Mouse (Mus musculus) embryo, embryonic 11 days (tissue): ENCODE data around the gene Unc45b.
"Not testable (repeated sequence)": the region's sequence is repeated elsewhere in the genome, so short reads cannot be mapped to it uniquely, and the experiment has no call there.

Experiments used
- DNase-seq: peaks from one replicate; pipeline ENCODE4 v3.0.0-alpha.2; 2015

The Unc45b gene

DNA sequence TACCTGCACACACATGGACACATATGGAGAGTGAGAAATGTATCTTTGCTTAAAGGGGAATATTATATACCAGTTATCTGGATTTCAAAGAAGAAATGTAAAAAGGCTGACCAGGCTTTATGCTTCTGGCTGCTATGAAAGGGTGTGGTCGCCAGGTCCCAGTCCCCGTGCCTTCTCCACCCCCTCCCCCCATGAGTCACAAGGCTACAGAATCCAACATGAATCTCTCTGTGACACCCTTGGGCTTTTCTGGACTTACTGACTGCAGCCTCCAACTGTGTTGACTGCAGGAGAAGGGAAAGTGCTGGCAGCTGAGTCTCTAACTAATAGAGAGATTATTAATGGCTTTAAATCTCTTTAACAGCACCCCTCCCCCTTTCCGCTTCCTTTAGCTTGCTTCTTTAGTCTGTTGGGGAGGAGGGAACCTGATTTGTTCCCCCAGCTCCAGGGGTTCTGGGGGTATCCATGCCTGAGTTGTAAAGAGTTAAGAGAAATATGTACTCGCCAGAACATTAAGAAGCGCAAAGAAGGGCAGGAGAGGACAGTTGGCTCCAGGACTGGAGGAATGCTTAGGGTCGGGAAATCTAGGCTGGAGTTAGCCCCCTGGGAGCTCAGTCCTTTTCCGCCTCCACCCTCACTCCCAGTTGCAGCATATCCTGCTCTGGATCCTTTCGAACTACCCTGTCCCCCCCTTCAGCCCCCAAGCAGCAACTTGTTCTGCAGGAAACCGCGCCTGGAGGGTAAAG, 40.6 kb downstream of the Unc45b start, which contains the start of gene Slfn5:
Gene Slfn5 (plus strand): TSS at position 614 of the 746 bp plus-strand sequence.
- DNase-seq: no peak

DNA sequence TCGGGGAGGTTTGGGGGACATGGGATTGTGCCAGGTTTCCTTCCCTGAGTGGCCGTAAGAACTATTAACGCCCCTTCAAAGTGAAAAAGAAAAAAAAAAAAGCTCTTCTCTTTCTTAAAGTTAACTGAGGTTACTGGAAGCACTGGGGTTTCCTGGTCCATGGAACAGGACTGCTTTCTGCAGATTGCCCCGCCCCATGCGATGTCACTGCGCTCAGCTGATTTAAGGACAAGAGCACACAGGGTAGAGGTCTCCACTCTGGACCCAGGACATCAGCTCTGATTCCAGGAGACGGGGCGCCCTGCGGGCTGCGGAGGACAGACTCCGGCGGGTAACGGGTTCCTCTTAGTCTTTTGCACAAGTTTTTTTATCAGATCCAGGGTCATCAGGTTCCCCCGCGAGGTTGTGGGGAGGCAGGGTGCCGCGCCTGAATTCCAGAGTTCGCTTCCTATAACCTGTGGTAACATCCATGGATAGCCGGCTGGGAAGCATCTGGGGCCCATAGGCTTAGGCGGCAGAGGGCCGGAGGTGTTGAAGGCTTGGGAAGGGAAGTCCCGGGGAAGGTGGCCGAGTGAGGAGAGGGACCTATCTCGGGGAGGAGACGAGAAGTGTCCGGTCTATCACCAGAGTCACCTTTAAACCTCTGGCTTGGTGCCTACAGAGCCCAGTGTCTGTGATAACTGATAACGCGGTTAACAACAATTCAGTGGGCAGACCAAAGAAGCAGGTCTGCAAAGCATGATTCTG, 41.7 kb downstream of the Unc45b start:
- no peak for DNase-seq

DNA sequence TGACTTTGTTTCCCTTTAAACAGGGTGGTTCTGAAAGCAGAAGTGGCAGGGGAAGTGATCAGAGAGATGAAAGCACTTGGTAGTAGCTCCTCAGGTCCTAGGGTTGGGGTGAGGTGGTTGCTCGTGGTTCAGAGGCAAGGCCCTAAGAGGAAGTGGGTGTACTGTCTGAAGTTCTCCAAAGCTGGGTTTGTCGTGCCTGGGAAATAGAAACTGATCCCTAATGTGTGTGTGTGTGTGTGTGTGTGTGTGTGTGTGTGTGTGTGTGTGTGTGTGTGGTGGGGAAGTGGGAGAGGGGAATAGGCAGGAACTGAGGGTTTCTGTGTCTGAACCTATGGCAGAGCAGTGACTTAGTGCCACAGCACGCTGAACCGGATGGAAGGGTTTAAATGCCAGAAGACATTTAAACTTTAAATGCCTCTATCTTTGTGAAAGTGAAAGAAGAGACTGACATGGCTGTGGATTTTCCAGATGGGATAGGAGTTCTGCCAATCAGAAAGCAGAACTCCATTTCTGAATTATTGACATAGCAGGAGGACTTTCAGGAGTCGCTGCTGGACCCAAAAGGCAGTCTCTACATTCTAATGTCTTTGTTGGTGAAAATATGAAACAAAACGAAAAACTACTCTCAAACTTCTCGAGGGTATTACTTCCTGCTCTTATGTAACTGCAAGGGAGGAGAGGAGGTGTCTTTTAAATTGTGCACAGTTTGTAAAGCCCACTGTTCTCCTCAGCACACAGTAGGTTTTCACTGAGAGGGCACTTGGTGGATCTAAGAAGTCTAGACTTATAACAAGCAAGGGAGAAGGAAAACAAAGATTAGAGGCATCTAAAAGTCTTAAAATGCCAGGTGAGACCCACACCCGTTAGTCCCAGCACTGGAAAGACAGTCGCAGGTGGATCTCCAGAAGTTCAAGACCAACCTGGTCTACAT, 42.5 kb downstream of the Unc45b start:
- DNase-seq: no peak

DNA sequence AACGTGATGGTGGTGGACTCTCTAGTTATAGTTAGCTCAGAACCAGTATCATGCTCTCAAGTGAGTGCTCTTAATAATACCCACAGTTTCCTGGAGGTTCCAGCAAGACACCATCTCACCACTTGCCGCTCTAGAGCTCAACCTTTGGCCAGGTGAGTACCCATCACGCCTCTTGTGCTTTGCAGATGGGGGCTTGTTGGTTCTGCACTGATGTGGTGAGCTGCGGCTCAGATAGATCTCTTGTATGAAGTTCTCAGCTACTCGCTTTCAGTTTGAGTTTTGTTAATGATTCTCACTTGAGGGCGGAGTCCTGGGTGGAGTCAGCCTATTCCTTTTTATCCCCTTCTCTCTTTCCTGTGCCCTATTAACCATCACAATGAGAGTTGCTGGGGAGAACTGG, 44.3 kb downstream of the Unc45b start:
- DNase-seq: no peak

DNA sequence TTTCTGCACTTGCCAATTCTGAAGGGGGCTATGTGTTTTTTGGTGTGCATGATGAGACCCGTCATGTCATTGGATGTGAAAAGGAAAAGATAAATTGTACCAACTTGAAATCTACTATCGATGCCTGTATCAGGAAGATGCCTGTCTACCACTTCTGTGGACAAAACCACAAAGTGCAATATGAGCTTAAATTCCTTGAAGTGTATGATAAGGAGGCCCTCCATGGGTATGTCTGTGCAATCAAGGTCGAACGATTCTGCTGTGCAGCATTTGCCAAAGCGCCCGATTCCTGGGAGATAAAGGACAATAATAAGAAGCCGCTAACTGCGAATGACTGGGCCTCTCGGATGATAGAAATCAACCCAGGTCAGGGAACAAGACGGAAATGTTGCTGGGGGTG, 46.6 kb downstream of the Unc45b start:
- DNase-seq: no peak

DNA sequence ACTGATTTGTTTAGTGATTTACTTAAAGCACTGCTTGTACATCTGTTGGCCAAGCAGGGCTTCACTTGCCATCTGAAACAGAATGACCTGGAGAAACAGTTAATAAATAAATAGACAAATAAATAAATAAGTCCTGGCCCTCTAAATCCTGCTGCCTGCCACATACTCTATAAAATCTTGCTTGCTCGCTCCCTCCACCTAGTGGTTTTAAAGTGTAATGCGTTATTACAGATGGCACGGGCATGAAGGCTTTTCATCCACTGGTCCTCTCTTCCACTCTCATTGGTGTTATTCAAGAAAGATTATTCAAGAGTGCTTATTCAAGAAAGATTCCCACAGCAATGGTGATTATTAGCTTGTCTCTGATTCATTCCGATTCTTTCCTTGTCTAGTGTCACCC, 49.3 kb downstream of the Unc45b start:
- DNase-seq: peak; percentile 51

DNA sequence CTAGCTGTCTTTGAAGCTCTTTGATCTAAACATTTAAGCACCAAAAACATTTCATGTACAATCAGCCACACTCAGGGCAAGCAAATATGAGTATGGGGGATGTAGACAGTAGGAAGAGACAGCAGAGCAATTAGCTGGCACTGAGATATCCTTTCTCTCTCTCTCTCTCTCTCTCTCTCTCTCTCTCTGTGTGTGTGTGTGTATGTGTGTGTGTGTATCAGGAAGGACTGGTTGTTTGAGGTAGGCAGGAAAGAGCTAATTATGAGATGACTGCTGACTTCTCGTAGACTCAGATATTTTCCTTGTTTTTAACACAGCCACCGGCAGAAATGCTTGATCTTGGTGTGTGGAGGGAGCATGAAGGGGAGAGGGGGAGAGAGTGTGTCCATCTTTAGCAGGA, 51.4 kb downstream of the Unc45b start:
- DNase-seq: no peak

DNA sequence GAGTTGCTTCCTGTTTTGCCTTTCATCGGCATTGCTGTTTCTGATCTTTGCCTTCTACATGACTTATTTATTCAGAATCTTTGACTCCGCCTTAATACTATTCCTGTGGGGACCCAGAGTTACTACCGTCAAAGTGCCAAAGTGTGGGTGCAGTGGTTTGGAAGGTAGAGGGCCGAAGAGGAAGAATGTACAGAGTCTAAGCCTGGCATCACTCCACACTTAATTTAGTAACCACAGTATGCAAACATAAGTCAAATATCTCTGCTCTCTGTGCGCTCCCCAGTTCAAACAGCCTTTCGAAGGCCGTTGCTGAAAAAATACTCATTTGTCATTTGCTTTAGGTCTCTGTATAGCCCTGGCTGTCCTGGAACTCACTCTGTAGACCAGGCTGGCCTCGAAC, 51.9 kb downstream of the Unc45b start:
- DNase-seq: no peak

DNA sequence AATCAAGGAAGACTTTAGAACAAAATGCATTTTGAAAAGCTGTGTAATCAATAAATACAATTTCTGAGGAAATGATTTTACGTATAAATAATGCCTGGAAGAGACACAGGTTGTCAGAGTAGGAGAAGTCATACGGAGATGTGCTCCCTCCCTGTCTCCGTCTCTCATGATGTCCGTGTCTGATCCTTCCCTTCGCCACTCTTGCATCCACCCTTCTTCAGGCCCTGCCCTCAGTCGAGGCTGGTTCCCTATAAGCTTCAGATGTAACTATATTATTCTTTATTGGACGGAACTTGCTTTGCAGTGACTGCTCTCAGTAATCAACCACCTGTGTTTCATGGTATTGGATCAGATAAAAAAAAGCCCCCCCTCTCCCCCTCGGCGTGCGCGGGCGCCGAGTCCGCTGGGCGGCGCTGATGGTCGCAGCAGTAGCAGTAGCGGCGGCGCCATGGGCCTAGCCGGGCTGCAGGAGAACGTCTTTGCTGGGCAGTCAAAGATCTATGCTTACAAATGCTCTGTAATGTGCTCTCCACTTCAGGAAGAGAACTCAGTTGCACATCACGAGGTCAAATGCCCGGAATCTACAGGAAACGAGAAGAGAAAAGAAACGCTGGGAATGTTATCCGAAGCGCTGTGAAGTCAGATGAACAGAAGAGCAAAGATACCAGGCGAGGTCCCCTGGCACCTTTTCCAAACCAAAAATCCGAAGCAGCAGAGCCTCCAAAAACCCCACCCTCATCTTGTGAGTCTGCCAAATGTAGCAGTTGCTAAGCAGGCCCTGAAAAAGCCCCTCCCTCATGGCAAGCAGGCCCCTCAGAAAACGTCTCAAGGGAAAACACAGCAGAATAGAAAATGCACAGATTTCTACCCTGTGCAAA, 60.6 kb downstream of the Unc45b start:
- DNase-seq: peak; percentile 84

DNA sequence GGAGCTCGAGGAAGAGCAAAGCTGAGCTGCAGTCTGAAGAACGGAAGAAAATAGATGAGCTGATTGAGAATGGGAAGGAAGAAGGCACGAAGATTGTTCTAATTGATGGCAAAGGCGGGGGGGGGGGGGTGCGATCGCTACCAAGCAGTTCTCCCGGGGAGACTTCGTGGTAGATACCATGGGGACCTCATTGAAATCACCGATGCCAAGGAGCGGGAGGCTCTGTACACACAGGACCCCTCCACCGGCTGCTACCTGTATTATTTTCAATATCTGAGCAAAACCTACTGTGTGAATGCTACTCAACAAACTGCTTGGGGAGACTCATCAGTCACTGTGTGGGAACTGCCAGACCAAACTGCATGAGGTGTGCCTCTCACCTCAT, 61.2 kb downstream of the Unc45b start:
- DNase-seq: no peak

DNA sequence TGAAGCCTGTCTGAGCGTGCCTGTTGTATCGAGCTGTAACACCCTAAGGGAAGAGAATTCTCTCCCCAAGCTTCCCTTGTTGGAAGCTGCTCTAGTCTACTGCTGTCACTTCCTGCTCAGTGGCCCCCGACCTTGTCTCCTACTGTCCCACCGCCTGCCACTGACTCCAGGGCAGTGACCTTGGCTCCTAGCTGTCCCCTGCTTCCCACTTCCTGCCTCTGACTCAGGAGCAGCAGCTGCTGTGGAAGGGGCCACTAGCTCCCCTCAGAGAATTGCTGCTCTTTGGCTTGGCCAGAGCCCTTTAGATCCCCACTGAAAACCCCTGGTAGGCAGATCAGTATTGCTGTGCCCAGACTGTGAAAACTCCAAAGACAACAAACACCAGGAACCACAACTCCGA, 63.6 kb downstream of the Unc45b start:
- no peak for DNase-seq

DNA sequence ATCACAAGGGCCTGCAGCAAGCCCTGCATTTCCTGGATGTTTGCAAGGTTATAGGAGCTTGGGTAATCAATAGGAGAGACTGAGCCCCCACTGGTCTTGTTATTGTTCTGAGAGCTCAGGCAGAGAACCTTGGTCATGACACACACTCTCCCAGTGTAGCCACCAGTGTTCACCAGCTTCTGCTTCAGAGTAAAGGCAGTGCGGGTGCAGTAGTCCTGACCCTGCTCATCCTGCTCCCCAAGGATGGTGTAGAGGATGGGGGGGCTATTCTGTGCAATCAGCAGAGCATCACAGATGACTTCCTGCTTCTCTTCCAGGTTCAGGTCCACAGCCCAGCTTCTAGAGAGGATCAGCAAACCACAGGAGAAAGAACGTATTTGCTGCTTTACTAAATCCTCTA, 72.1 kb downstream of the Unc45b start:
- DNase-seq: not testable (repeated sequence)

DNA sequence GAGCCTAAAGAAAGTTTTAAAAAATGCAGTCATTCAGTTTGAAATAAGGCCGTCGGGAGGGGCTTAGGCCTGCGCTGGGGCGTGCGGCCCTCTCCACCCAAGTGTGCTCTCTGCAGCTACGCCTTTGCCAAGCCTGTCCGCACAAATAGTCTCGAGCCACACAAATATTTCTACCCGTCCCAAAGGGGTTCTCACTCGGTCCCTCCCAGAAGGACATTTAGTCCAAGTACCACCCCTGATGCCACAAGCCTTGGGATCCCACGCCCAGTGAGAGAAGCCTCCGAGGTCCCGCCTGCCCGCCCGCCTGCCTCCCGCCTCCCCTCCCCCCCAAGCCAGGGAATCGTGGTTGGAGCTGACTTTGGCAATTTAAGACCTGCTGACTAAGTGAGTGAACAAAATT, 72.8 kb downstream of the Unc45b start:
- no peak for DNase-seq

DNA sequence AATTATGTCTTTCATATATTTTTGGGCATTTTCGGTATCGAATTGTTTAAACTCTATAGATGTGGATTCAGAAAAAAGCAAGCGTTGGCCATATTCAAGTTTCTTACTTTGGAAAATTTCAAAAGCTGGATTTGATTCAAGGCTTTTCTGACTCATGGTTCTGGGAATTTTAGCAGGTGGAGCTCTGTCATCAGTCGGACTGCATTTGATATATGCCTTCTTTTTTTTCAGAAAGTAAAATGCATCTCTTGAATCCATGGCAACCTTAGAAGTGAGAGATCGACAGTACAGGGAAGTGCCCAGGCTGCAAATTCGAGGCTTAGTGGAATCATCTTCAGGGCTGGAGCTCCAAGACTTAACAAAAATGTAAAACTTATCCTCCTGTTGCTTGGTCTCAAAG, 77.3 kb downstream of the Unc45b start:
- no peak for DNase-seq

DNA sequence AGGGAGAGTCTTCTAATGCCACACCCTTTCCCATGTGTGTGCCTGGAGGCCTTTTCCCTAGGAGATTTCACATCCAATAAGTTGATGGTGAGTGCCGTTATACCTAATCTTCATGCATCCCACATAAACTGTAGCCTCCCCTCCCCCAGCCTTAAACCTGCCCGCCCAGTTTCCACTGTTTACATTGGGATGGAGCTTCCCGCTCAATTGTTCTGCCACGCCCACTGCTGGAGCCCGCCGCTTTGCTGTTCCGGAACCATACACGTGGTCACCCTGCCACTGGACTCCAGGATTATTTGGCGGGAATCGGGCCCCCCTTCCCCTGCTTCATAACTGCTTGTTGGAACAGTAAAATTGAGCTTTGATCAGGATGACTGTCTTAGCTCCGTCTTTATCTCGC, 79.0 kb downstream of the Unc45b start:
- DNase-seq: peak; percentile 31

DNA sequence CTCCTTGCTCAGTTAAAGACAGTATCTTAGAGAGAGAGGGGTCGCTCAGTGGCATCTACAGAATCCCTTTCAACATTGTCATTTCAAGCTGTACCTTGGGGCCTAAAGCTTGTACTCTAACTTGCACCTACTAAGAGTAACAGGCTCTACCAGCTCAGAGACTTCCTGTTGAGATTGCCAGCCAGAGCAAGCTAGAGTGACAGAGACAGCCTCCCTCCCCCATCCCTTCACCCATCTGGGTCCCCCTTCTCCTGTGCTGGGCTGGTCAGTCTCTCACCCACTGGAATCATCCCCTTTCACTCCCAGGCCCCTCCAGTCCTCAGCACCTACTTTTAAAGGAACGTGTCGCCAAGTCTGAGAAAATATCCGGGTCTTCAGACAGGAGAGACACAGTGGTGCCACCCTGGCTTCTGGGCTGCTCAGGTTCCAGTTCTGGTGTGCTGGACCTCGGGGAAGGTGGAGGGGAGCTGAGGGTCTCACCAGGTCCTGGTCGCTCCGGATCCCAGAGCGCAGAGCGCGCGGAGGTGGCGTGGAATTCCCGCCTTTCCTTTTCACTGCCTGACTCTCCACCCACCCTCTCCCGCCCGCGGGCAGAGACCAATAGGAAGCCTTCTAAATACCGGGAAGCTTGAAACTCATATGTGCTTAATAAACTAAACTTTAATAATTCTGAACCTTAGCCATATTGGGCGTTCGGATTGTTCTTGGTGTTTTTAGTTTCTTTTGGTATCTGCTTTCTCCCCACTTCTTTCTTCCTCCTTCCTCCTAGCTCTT, 80.4 kb downstream of the Unc45b start:
- DNase-seq: peak; percentile 80

DNA sequence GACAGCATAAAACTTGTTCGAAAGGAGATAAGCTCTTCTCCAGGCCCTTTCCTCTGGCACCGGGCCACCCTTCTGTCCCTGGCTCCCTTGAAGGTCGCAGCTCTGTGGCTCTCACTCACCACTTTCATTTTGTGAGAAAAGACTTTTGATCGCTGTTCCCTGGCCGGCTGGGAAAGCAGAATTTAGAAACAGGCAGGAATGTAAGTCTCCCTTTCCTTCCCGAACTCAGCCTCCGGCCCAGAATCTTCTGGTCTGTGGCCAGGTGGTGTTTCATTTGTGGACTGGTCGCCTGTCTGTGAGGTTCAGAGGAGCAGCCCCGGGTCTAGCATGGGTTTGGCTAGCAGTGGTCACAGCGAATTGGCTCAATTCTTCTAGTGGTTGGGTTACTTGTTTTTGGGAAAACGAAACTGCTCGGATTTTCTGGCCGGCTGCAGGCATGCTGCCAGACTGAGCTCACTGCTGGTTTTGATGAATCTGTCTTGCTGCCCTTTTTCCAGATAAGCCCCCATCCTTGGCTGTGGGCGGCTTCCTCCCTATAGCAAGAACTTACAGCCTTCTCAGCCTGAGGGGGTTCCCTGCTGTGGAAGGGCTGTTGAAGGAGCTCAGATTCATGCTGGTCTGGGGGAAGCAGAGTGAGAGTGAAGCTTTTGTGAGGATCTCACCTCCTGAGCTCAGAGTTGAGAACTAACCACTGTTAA, 81.3 kb downstream of the Unc45b start, which contains the start of gene Slfn9:
Gene Slfn9 (minus strand): TSS at position 362 of the 698 bp plus-strand sequence.
- peak; percentile 45 for DNase-seq
